Mouse (Mus musculus) thymus, adult 2 months (tissue): ENCODE measurements around the gene Tanc1. TPM values are rescaled to one million over a fixed set of nuclear protein-coding genes. Genes with fewer than 3 reads are reported as not detected.
"Not testable (repeated sequence)": the region's sequence is repeated elsewhere in the genome, so short reads cannot be mapped to it uniquely, and the experiment has no call there.

Experiments used
- DNase-seq: peaks from one replicate; pipeline ENCODE4 v3.0.0; 2021
- H3K27ac ChIP-seq: fragments of 200-500 bp; 2 replicates; pipeline ENCODE4 v1.5.1; 2012; ENCODE audit warnings: low read length, control low read depth; ENCODE audit not compliant: control insufficient read depth, insufficient read depth
- H3K27me3 ChIP-seq: fragments of 200-500 bp; 2 replicates; pipeline ENCODE4 v1.6.1; 2012; ENCODE audit warnings: mild to moderate bottlenecking, low read length, moderate library complexity, mixed read lengths; ENCODE audit not compliant: control insufficient read depth, insufficient read depth
- H3K36me3 ChIP-seq: fragments of 200-500 bp; 2 replicates; pipeline ENCODE4 v1.6.1; 2012; ENCODE audit warnings: mild to moderate bottlenecking, low read length, moderate library complexity; ENCODE audit not compliant: control insufficient read depth, insufficient read depth
- H3K4me1 ChIP-seq: fragments of 200-500 bp; replicated peaks from 2 replicates; pipeline ENCODE4 v1.6.1; 2012; ENCODE audit warnings: low read length; ENCODE audit not compliant: control insufficient read depth, insufficient read depth
- H3K4me3 ChIP-seq: fragments of 200-500 bp; 2 replicates; pipeline ENCODE4 v1.5.1; 2012; ENCODE audit warnings: mild to moderate bottlenecking, low read length, control low read depth, moderate library complexity; ENCODE audit not compliant: control insufficient read depth, insufficient read depth
- CTCF ChIP-seq: fragments of 200-500 bp; IDR thresholded peaks from 2 replicates; pipeline ENCODE4 v1.5.1; 2012; ENCODE audit warnings: mild to moderate bottlenecking, control low read depth, low read length, moderate library complexity, borderline replicate concordance; ENCODE audit not compliant: control insufficient read depth, poor library complexity, insufficient read depth; ENCODE audit errors: extremely low read depth
- POLR2A ChIP-seq: fragments of 200-500 bp; IDR thresholded peaks from 2 replicates; pipeline ENCODE4 v1.6.1; 2012; ENCODE audit warnings: mild to moderate bottlenecking, low read length, control low read depth, moderate library complexity; ENCODE audit not compliant: control insufficient read depth, poor library complexity, insufficient read depth; ENCODE audit errors: extremely low read depth
- WGBS: fragments of 180-500 bp; shearing (Covaris S2); methylation state at CpG from one replicate; pipeline ENCODE4 v1.1.7; 2018; 5-methylcytosine and 5-hydroxymethylcytosine counted together
- polyA plus RNA-seq: library from polyadenylated mRNA; depleted of rRNA; stranded (reverse); fragments of >200 nt; gene quantifications from 2 replicates; pipeline ENCODE4 v1.2.3, GENCODE M21; 2012

Gene Tanc1
- polyA plus RNA-seq, 1 experiment: 7.3 TPM

DNA sequence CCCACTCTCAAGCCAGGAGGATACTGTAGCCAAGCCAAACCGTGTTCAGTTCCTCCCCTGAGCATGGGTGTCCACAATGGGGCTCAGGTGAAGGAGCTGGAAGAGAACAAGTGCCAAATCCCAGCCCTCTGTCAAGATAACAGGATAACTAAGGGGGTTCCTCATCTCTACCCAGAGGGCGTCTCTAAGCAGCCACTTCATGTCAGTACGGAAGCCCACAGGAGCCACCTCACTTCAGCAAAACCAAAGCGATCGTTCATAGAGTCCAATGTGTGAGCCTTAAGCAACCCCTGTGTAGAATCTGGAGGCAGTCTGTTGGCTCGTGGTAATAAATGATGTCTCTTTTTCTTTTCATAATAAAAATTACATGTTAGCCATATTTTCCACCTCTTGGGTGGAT lies 232.0 kb downstream of the Tanc1 start:
- Histone ChIP-seq H3K36me3 (no peaks in the 10 kb centered on the region; the same call in 1 of the 2 replicates), H3K27me3 (no peaks in the 10 kb centered on the region), H3K4me3 (no peak overlapping the region), H3K27ac (no peak overlapping the region), H3K4me1 (peaks cover 4% of the 10 kb centered on the region; the same call in 1 of the 2 replicates)
- no peak for DNase-seq
- TF ChIP-seq CTCF: no peak
- TF ChIP-seq POLR2A: no peak
- 95% methylated on average over 6 of the region's 6 CpGs for WGBS

DNA sequence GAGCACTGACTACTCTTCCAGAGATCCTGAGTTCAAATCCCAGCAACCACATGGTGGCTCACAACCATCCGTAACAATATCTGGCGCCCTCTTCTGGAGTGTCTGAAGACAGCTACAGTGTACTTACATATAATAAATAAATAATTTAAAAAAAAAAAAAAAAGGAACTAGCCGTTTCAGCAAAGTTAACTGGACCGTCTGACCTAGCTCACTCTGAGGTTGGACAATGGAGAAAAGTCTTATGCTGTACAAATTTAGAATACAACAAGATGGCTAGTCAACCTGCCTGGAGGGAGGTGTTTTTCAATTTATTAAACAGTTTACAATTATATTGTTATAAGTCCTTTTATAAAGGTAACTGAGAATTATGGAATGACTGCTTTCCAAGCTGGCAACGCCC lies 240.0 kb downstream of the Tanc1 start:
- whole genome bisulfite sequencing: 69% methylated on average over 5 of the region's 5 CpGs
- H3K27ac ChIP-seq, DNase-seq, H3K36me3 ChIP-seq, H3K4me1 ChIP-seq, H3K4me3 ChIP-seq, H3K27me3 ChIP-seq: not testable (repeated sequence)

DNA sequence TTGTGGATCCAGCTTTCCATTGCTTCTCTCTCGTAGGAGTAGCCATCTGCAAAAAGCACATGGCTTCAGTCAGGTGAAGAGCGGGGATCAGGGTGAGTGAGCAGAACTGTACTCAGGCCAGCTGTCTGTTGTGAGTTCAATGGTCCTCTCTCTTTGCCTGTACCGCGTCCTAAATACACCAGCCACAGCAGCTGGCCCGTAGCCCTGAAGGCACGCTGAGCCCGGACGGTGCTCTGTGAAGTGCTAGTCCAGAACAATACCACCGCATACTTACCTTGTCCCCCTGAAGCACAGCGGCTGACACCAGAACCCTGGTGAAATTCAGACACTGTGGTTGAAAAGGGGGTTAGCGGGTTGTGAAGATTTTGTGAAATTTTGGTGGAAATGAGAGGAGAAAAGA lies 241.1 kb downstream of the Tanc1 start:
- Histone ChIP-seq H3K27ac (no peak overlapping the region), H3K27me3 (no peaks in the 10 kb centered on the region), H3K4me3 (no peak overlapping the region), H3K36me3 (no peaks in the 10 kb centered on the region), H3K4me1 (no peaks in the 10 kb centered on the region)
- TF ChIP-seq POLR2A (no peak), CTCF (no peak)
- DNase-seq: no peak
- 98% methylated on average over 11 of the region's 11 CpGs for WGBS

GRCm38 (mm10) chr2:59853543-59853942 lies 241.7 kb downstream of the Tanc1 start:
- Histone ChIP-seq H3K27ac (no peak overlapping the region), H3K36me3 (no peaks in the 10 kb centered on the region), H3K4me3 (no peak overlapping the region), H3K4me1 (no peaks in the 10 kb centered on the region), H3K27me3 (no peaks in the 10 kb centered on the region)
- TF ChIP-seq POLR2A (no peak), CTCF (no peak)
- WGBS: over 99% methylated on average over 10 of the region's 10 CpGs
- DNase-seq: no peak

DNA sequence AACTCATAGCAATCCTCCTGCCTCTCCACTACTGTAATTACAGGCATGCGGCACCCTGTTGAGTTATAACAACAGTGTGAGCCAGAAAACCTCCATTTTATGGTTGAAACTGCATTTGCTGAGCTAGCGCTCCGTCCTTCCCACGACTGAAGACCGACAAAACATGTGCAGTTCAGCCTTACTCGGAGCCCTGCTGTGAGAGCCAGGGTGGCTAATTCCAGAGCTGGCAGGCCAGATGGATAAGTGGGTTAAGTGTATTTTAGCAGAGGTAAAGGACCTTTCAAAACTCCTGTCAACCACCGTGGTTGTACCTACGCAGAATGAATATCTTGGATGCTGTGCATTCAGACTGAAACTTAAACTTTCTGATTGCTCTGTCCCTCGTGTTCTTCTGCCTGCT lies 242.5 kb downstream of the Tanc1 start:
- WGBS: 98% methylated on average over 9 of the region's 9 CpGs
- Histone ChIP-seq H3K27me3 (no peaks in the 10 kb centered on the region), H3K4me1 (no peaks in the 10 kb centered on the region), H3K4me3 (no peak overlapping the region), H3K36me3 (no peaks in the 10 kb centered on the region), H3K27ac (no peak overlapping the region)
- DNase-seq: no peak
- TF ChIP-seq POLR2A (no peak), CTCF (no peak)

GRCm38 (mm10) chr2:59862618-59863017 lies 250.8 kb downstream of the Tanc1 start:
- no peak for TF ChIP-seq POLR2A
- TF ChIP-seq CTCF: no peak
- Histone ChIP-seq H3K4me1 (no peaks in the 10 kb centered on the region), H3K27ac (no peak overlapping the region), H3K36me3 (no peaks in the 10 kb centered on the region), H3K27me3 (no peaks in the 10 kb centered on the region), H3K4me3 (no peak overlapping the region)
- WGBS: 98% methylated on average over 6 of the region's 6 CpGs
- DNase-seq: no peak

DNA sequence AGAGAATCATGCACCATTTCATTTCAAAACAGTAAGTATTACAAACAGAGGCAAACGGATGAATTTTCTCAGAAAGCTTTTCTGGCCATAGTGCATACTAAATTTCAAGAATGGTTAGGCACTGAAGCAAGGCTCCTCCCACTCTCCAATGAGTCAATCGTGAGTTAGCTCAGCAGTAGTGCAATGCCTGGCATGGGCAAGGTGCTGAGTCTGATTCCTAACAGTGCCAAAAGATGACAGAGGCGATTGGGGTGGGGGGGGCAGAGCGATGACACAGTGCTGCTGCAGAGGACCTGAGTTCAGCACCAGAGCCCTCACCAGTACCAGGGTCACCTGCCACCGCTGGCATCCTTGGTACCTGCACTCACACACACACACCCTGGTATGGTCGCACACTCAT lies 258.7 kb downstream of the Tanc1 start:
- no peak for DNase-seq
- H3K27ac ChIP-seq: no peak overlapping the region
- TF ChIP-seq POLR2A (no peak), CTCF (no peak)
- 96% methylated on average over 6 of the region's 6 CpGs for WGBS
- H3K4me1 ChIP-seq: no peaks in the 10 kb centered on the region
- no peak overlapping the region for H3K4me3 ChIP-seq
- no peaks in the 10 kb centered on the region for H3K36me3 ChIP-seq
- no peaks in the 10 kb centered on the region for H3K27me3 ChIP-seq
